Mouse (Mus musculus) neural tube, embryonic 11.5 days (tissue): Measurements from ENCODE around the gene Hira. TPM values are rescaled to one million over a fixed set of nuclear protein-coding genes. Genes with fewer than 3 reads are reported as not detected.

Experiments used
- ATAC-seq: fragments of 200-750 bp; cut with Nextera tagmentation; 2 replicates; pipeline ENCODE4 v1.8.0; 2017; ENCODE audit warnings: moderate number of reproducible peaks, mild to moderate bottlenecking, moderate TSS enrichment, moderate library complexity; ENCODE audit not compliant: insufficient read depth, low FRiP score, low TSS enrichment
- DNase-seq: peaks from one replicate; pipeline ENCODE4 v3.0.0-alpha.2; 2015; ENCODE audit warnings: low spot score
- H3K27ac ChIP-seq: fragments of 300-500 bp; sonication (generic); 2 replicates; pipeline ENCODE4 v1.5.1; 2014; ENCODE audit warnings: low read depth, mild to moderate bottlenecking, low read length
- H3K27me3 ChIP-seq: fragments of 300-500 bp; sonication (generic); 2 replicates; pipeline ENCODE4 v1.6.1; 2014; ENCODE audit warnings: mild to moderate bottlenecking, low read length, mixed read lengths; ENCODE audit not compliant: control insufficient read depth, insufficient read depth
- H3K36me3 ChIP-seq: fragments of 300-500 bp; sonication (generic); 2 replicates; pipeline ENCODE4 v1.6.1; 2014; ENCODE audit warnings: mild to moderate bottlenecking, low read length, moderate library complexity, mixed read lengths; ENCODE audit not compliant: control insufficient read depth, insufficient read depth
- H3K4me1 ChIP-seq: fragments of 300-500 bp; sonication (generic); 2 replicates; pipeline ENCODE4 v1.6.1; 2014; ENCODE audit warnings: low read length, mixed read lengths; ENCODE audit not compliant: control insufficient read depth, insufficient read depth
- H3K4me2 ChIP-seq: fragments of 300-500 bp; sonication (generic); 2 replicates; pipeline ENCODE4 v1.6.1; 2014; ENCODE audit warnings: low read depth, mild to moderate bottlenecking, moderate library complexity
- H3K4me3 ChIP-seq: fragments of 300-500 bp; sonication (generic); 2 replicates; pipeline ENCODE4 v1.5.1; 2014; ENCODE audit warnings: low read depth, low read length
- H3K9ac ChIP-seq: fragments of 300-500 bp; sonication (generic); 2 replicates; pipeline ENCODE4 v1.6.1; 2014; ENCODE audit warnings: mild to moderate bottlenecking, low read length
- H3K9me3 ChIP-seq: fragments of 300-500 bp; sonication (generic); 2 replicates; pipeline ENCODE4 v1.6.1; 2016; ENCODE audit warnings: low read length; ENCODE audit not compliant: control insufficient read depth
- polyA plus RNA-seq: library from polyadenylated mRNA; unstranded; fragments of >200 nt; fragmentation: Nextera tagmentation; extraction: Ambion mirVana; gene quantifications from 2 replicates; pipeline ENCODE4 v1.2.1, GENCODE M21; 2014

Gene Hira
- polyA plus RNA-seq, 1 experiment from 2014 or later, result 12.8 TPM

DNA sequence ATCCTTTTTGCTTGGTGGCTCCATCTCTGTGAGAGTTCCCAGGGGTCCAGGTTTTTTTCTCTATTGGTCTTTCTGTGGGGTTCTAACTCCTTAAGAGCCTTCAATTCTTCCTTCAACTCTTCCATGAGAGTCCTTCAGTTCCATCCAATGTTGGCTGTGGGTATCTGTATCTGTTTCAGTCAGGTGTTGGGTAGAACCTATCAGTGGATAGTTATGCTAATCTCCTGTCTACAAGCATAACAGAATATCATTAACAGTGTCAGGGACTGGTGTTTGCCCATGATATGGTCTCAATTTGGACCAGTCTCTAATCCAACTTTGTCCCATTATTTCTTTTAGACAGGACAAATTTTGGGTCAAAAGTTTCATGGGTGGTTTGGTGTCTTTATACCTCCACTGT lies 137.8 kb downstream of the Hira start:
- Histone ChIP-seq H3K4me2 (no peak overlapping the region), H3K36me3 (no peaks in the 10 kb centered on the region), H3K9me3 (no peaks in the 10 kb centered on the region), H3K4me1 (no peaks in the 10 kb centered on the region), H3K9ac (no peak overlapping the region), H3K27me3 (no peaks in the 10 kb centered on the region), H3K27ac (no peak overlapping the region), H3K4me3 (no peak overlapping the region)
- ATAC-seq (no peak), DNase-seq (no peak)

Other genes starting within 250 kb of the Hira start
- gene Sept5, start 247.1 kb upstream of the Hira start, polyA plus RNA-seq, result 68.6 and 79.8 TPM in 2 replicates
- gene Cldn5, start 100.2 kb upstream of the Hira start, polyA plus RNA-seq, result 35.2 and 37.7 TPM in 2 replicates
- gene Ufd1, start 65.3 kb upstream of the Hira start, polyA plus RNA-seq, result 74.4 and 89.0 TPM in 2 replicates
- 60.5 and 62.2 TPM in 2 replicates for gene Cdc45, start 65.0 kb upstream of the Hira start, polyA plus RNA-seq
- gene 2510002D24Rik, start 40.5 kb upstream of the Hira start, polyA plus RNA-seq, result 17.7 and 19.7 TPM in 2 replicates
- not detected in 2 replicates for gene Gm28539, start 40.5 kb upstream of the Hira start, polyA plus RNA-seq
- gene Mrpl40, start 175 bp upstream of the Hira start, polyA plus RNA-seq, result 86.3 and 91.1 TPM in 2 replicates